Mouse (Mus musculus) embryonic fibroblast, embryonic 13.5 days (primary cell): ENCODE data around the gene Hhex. TPM values are rescaled to one million over a fixed set of nuclear protein-coding genes. Genes with fewer than 3 reads are reported as not detected.

Source experiments
- H3K27ac ChIP-seq: 2 replicates; pipeline ENCODE4 v1.5.1; 2012; ENCODE audit warnings: low read length, control low read depth, inconsistent platforms; ENCODE audit not compliant: insufficient read depth
- H3K4me1 ChIP-seq: 2 replicates; pipeline ENCODE4 v1.6.1; 2011; ENCODE audit warnings: low read length; ENCODE audit not compliant: control insufficient read depth, insufficient read depth
- H3K4me3 ChIP-seq: 2 replicates; pipeline ENCODE4 v1.5.1; 2011; ENCODE audit warnings: mild to moderate bottlenecking, control low read depth, low read length; ENCODE audit not compliant: insufficient read depth
- CTCF ChIP-seq: IDR thresholded peaks from 2 replicates; pipeline ENCODE4 v1.5.1; 2011; ENCODE audit warnings: mild to moderate bottlenecking, control low read depth, low read length, moderate library complexity, borderline replicate concordance; ENCODE audit not compliant: insufficient read depth
- POLR2A ChIP-seq: IDR thresholded peaks from 2 replicates; pipeline ENCODE4 v1.6.1; 2011; ENCODE audit warnings: low read depth, mild to moderate bottlenecking, control low read depth, low read length, moderate library complexity
- polyA plus RNA-seq: library from polyadenylated mRNA; stranded (reverse); fragments of >200 nt; gene quantifications from 2 replicates; pipeline ENCODE4 v1.2.4, GENCODE M21; 2011; ENCODE audit warnings: low read depth; ENCODE audit not compliant: missing spikeins, insufficient read length

The Hhex gene
- polyA plus RNA-seq, 1 experiment: 0.84 TPM

DNA sequence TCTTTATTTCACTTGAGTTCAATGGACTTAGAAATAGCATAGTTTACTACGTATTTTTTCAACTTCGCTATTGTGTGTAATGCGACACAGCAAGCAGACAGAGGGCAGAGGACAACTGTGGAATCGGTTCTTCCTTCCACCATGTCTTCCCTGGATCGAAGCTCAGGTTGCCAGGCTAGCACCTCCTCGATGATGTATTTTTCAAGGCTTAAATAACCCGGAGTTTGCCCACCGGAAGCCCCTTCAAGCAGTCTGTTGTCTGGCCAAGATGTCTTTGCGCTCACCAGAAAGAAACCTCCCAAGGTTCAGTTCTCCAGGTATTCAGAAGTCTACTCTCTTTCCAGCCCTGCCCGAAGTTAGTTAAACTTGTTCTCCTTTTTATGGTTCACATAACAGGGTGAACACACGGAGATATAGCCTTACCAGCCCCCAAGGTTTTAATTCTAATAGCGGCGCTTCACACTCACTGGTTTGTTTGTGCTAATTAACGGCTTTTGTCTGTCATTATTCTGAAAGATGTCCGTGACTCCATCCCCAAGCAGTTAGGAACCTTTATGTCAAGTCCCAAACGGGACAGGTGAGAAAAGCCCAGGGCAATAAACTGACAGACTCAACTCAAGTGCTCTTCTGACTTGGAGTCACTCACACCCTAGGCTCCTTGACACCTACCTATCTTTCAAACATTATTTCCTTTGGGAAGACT lies 1.6 kb upstream of the Hhex start:
- no peak overlapping the region for H3K4me3 ChIP-seq
- TF ChIP-seq CTCF: no peak
- H3K4me1 ChIP-seq: no peaks in the 10 kb centered on the region; the same call in 1 of the 2 replicates
- no peak overlapping the region for H3K27ac ChIP-seq

DNA sequence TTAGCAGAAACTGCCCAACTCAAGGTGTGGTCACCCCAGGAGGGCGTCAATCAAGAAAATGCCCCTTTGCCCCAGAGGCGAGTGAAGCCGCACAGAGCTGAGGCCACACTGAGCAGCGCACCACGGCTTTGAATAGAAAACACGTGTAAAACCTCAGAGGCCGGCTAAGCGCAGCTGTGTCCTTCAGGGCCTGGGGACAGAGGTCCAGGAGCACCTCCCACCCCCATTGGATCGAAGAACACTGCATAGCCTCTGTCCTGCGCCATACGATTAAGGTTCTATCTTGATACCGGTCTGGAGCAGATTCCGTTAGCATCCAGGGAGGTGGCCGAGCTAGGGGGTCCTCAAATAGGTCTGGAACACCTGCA lies 731 bp upstream of the Hhex start:
- H3K27ac ChIP-seq: no peak overlapping the region
- no peak for TF ChIP-seq CTCF
- no peak for TF ChIP-seq POLR2A
- H3K4me3 ChIP-seq: peak overlapping the region; percentile 61
- H3K4me1 ChIP-seq: no peaks in the 10 kb centered on the region

DNA sequence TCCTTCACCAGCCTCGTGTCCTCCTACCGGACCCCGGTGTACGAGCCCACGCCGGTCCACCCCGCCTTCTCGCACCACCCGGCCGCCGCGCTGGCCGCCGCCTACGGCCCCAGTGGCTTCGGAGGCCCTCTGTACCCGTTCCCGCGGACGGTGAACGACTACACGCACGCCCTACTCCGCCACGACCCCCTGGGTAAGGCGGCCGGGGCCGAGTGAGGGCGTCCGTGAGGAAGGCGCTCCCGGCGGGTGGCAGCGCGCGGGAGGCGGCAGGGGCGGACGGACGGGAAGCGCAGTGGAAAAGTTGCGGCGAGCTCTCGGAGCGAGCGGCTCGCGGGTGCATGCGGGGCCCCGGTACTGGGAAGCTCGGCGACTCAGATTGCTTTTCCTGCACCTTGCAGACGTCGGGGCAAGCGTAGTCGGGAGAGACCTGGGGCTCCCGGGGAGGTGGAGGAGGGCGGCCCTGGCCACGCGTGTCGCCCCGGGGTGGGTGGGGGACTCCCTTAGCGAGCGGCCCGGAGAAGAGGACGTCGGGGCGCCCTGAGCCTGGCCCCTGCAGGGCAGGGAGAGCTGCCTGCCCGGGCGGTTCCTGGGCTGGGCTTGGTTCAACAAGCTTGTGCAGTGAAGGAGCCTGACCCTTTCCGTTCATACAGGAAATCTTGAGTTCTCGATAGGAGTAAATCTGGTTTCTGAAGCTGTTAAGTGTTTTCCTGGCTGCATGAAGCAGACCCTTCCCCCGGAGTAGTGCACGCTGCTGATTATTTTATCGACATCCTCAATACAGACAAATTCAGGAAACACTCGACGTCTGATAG lies 637 bp downstream of the Hhex start:
- H3K4me3 ChIP-seq: peak overlapping the region; percentile 41

DNA sequence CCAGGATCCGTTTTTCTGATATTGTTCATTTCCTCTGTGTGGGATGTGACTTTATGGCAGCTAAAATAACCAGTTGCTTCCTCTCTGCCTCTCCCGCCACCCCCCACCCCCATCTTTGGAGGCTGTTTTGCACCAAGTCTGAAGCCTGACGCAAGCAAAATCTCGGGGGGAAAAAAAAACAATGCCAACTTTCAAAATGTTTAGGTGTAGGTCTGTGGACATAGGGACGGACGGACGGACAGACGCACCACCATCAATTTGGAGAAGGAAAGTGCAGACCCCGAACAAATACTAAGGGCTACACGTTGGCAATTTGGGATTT lies 1.2 kb downstream of the Hhex start:
- no peaks in the 10 kb centered on the region for H3K4me1 ChIP-seq
- no peak overlapping the region; the same call in 1 of the 2 replicates for H3K4me3 ChIP-seq
- H3K27ac ChIP-seq: no peak overlapping the region
- no peak for TF ChIP-seq POLR2A
- no peak for TF ChIP-seq CTCF

More for the DNA sequence above, 637 bp downstream of the Hhex start:
- no peak overlapping the region for H3K27ac ChIP-seq
- no peak for TF ChIP-seq CTCF
- no peak for TF ChIP-seq POLR2A
- H3K4me1 ChIP-seq: no peaks in the 10 kb centered on the region

DNA sequence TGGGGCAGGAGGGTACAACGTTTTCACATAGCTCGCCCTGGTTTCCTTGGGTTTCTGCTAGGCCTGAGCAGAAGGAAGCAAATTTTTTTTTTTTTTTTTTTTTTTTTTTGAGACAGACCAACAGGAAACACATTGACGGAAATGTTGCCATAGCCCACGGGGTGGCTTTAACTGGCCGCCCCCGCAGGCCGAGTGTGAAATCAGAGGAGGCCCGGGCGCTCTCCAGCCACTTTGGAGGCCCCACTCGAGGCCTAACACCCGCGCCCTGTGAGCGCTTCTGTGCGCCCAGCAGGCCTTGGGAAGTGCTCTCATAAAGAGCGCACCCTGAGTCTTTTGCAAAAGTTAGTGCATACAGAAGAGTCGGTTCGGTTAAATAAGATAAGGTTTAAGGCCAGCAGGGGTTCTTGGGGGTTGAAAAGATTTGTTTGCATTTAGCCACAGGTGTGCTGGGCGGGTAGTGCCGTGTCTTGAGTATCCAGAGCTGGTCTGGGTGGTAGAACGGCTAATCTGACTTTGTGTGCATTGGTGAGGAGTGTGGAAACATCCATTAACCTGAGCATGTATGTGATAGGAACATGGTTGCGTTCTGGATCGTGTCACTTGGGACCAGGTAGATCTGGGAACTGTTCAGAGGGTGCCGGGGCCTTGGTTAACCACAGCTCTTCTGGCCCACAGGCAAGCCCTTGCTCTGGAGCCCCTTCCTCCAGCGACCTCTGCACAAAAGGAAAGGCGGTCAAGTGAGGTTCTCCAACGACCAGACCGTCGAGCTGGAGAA lies 2.1 kb downstream of the Hhex start:
- no peaks in the 10 kb centered on the region for H3K4me1 ChIP-seq
- TF ChIP-seq POLR2A: no peak
- no peak for TF ChIP-seq CTCF
- H3K4me3 ChIP-seq: no peak overlapping the region
- H3K27ac ChIP-seq: no peak overlapping the region

DNA sequence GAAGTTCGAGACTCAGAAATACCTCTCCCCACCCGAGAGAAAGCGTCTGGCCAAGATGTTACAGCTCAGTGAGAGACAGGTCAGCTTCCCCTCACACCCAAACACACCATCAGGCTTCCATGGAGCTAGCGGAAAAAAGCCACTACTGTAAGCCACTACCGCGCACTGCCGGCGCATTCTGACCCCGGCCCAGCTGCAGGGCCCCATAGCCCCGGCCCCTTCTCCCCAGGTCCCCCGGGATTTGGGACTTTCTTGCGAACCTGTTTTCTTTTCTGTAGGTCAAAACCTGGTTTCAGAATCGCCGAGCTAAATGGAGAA lies 2.6 kb downstream of the Hhex start:
- TF ChIP-seq CTCF (no peak), POLR2A (no peak)
- Histone ChIP-seq H3K27ac (no peak overlapping the region), H3K4me1 (no peaks in the 10 kb centered on the region), H3K4me3 (no peak overlapping the region)

DNA sequence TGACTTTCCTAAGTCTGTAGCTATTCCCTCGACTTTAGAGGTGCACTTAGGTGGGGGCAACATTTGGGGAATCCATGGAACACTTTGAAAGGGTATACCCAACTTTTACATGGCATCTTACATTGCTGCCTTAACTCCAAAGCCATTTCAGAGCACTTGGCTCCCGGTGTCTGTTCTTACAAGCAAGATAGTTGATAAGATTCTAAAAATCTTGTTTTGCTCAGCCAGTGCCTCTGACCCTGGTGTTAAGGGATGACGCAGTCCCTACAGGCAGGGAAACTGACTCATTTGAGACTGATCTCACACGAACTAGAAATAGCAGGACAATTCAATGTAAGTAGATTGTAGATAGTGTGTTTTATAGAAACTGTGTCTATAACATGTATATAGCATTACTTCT lies 5.6 kb downstream of the Hhex start:
- TF ChIP-seq POLR2A (no peak), CTCF (no peak)
- no peak overlapping the region for H3K4me3 ChIP-seq
- H3K27ac ChIP-seq: no peak overlapping the region
- H3K4me1 ChIP-seq: no peaks in the 10 kb centered on the region

DNA sequence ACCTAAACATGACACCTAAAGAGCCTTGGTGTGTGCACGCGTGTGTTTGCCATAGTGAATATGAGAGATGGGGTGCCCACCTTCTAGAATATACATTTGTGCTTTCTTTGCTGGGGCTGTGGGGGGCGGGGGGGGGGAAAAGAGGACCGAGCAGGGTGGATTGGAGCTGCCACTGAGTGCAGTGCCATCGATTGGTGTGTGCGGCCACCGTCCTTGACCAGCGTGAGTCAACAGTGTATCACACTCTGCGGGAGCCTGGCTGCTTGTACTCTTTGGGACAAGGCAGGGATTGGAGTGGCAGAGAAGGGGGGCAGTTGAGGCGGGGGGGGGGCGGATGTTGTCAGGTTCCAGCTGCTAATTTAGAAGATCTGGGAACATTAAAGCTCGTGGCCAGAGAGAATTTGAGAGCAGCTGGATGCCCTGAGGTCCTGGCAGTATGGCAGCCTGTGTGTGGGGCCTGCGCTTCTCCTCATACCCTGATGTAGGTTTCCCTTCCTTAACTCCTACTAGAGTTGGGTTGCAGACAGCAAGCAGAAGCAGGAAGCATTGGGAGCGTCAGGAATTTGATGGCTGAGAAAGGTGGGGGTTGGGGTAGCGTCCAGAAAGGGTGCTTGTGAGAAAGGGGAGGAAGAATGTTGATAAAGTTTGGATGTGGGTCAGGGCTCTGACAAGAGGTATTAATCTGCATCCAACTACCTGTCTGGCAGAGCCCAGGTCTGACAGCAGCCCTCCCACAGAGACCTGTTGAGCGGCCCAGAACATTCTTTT lies 6.3 kb downstream of the Hhex start:
- Histone ChIP-seq H3K27ac (no peak overlapping the region), H3K4me1 (no peaks in the 10 kb centered on the region), H3K4me3 (no peak overlapping the region)
- TF ChIP-seq CTCF: no peak
- no peak for TF ChIP-seq POLR2A

DNA sequence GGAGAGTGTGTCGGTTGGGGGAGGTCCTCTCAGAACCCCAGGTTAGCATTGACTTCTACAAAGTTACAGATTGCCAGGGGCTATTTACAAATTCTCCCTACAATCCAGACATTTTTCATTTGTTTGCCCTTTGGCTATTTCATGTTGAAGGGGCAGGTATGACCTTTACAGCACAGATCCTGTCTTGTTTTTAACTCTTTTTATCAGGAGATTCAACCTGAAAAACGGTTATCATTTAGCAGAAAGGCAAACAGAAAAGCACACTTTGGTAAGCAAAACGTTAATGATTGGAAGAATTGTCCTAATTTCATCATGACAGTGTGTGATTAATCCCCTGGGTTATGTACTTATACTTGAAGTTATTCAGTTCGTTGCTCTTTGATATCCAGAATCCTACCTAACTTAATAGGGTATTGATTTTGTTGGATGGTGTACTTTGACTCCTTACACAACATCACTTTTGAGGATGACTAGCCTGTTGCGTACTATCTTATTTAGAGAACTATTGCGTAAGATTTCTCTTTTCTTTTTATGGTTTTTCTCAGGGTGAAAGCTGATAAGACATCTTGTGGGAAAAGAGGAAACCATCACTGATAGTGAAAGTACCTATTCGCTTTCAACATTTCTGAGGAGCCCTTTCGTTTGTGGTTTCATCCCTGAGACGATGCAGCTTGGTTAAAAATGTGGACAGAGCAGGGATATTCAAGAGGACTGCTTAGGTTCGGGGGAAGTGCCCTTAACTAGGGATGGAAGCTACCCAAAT lies 8.1 kb downstream of the Hhex start:
- no peak for TF ChIP-seq CTCF
- TF ChIP-seq POLR2A: no peak
- no peaks in the 10 kb centered on the region for H3K4me1 ChIP-seq
- H3K27ac ChIP-seq: no peak overlapping the region
- no peak overlapping the region for H3K4me3 ChIP-seq
